Mouse (Mus musculus) lung, adult 10 weeks (tissue): ENCODE data around the gene Olfr1201. TPM values are rescaled to one million over a fixed set of nuclear protein-coding genes. Genes with fewer than 3 reads are reported as not detected.

ENCODE experiments used
- polyA plus RNA-seq: library from polyadenylated mRNA; stranded (reverse); fragments of 350-450 nt; fragmentation: Illumina TruSeq; extraction: RNeasy Lipid Tissue Mini Kit (QIAGEN cat#74804); gene quantifications from one replicate; pipeline ENCODE4 v1.2.3, GENCODE M21; 2014; ENCODE audit warnings: low read depth, low replicate concordance; ENCODE audit not compliant: insufficient read depth

Olfr1201 gene
- polyA plus RNA-seq, result not detected

DNA sequence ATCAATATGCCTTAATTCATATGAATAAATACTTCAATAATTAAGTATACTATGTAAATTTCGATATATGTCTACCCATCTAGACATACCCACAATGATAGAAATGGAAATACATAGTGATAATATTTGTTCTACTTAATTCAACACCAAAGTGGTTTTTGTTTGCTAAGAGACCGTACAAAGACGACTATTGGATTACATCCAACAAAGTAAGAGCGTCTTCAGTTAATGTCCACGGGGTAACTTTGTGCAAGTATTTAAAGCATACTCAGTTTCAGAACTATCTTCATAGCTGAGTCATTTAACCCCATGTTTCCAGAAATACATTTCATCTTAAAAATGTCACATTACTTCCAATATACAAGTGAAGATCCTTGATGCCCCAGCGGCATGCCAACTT, at the start of gene Olfr1201:
Gene Olfr1201, plus strand, starts transcription at position 301 of the 400 bp plus-strand sequence.

DNA sequence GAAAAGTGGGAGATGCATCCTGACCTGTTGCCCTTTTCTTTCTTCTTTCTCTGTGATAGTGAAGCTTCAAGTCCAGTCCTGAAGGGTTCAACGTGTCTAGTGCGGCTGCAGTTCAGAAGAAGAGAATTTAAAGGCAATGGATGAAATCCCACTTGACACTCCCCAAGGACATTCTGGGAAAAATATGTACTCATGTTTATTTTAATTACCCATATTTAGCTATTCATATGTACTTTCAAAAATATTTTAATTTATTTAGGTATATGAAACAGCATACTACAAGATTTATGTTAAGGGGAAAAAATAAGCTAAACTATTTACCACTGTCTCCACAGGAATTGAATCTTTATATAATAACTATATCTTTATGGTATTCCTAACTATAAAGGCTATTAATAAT, 41.6 kb upstream of the Olfr1201 start, which contains the start of gene Olfr1198:
Gene Olfr1198, minus strand, starts transcription at position 101 of the 400 bp plus-strand sequence.

DNA sequence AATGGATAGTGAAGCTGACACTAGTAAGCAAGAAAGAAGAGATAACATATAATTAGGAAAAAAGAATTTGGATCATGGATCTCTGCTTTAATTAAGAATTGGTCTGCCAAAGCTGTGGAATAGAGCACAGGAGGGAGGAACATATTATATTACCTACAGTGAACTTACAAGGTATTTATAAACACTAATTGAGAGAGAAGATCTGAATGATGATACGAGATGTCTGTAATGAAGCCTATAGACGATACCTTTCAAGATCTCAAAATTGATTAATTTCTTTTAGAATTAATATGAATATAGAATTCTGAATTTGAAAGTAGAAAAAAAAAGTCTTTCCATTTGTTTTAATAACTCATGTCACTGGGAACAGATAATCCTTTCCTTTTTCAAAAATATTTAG, 32.5 kb upstream of the Olfr1201 start, which contains the start of gene Olfr1199:
Gene Olfr1199, minus strand, starts transcription at position 101 of the 400 bp plus-strand sequence.

DNA sequence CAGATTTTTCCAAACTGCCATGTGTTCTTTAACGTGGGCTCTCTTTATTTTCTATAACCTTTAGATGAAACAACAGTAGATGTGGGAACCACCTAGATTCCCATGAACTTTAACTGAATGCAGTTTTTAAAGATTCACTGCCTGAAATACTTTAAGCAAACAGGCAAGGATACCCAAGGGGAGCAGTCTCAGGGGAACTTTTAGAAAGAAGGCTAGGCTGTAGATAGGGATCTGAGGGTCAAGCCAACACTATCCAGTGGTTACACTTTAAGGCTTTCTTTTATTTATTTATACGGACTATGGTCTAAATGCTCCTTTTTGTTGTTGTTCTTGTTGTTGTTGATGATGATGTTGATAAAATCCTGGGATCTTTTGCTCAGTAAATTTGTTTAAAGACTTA, 22.4 kb upstream of the Olfr1201 start, which contains the start of gene Olfr1200:
Gene Olfr1200, minus strand, starts transcription at position 101 of the 400 bp plus-strand sequence.

DNA sequence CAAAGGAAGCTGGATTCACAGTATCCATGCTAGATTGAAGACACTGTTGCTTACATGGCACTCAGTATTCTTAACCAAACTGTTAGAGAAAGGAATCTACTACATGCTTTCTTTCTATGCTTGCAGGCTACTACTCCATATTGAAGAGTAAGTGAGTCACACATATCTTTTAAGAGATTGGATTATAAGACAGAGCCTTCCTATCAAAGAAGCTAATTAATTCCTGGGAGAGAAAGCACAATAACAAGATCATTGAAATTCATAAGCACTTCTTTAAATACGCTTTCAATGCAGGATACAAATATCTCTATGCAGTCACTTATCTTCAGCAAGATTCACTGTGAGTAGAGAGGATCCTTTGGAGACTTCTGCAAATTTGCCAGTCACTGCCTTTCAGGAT, 21.4 kb downstream of the Olfr1201 start, which contains the start of gene Olfr1202:
Gene Olfr1202, plus strand, starts transcription at position 301 of the 400 bp plus-strand sequence.

DNA sequence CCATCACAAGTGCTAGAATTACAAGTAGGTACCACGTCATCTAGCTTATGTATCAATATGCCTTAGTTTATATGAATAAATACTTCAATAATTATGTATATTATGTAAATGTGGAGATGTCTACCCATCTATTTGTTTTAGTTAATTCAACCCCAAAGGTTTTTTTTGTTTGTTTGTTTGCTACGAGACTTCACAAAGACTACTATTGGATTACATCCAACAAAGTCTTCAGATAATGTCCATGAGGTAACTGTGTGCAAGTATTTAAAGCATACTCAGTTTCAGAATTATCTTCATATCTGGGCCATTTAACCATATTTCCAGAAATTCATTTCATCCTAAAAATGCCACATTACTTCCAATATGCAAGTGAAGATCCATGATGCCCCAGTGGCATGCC, 36.6 kb downstream of the Olfr1201 start, which contains the start of gene Olfr1205:
Gene Olfr1205, plus strand, starts transcription at position 301 of the 400 bp plus-strand sequence.

Other genes starting within 250 kb of the Olfr1201 start
- not detected for gene Olfr1188, start 236.1 kb upstream of the Olfr1201 start, polyA plus RNA-seq
- not detected for gene Olfr1189, start 206.6 kb upstream of the Olfr1201 start, polyA plus RNA-seq
- gene Olfr1191-ps1, start 152.5 kb upstream of the Olfr1201 start, polyA plus RNA-seq, result not detected
- gene Olfr1192-ps1, start 144.5 kb upstream of the Olfr1201 start, polyA plus RNA-seq, result not detected
- not detected for gene Olfr1193, start 117.4 kb upstream of the Olfr1201 start, polyA plus RNA-seq
- gene Olfr1195, start 103.8 kb upstream of the Olfr1201 start, polyA plus RNA-seq, result not detected
- gene Olfr1196, start 88.4 kb upstream of the Olfr1201 start, polyA plus RNA-seq, result not detected
- gene Olfr1197, start 60.7 kb upstream of the Olfr1201 start, polyA plus RNA-seq, result not detected
- not detected for gene Olfr1198, start 41.7 kb upstream of the Olfr1201 start, polyA plus RNA-seq
- not detected for gene Olfr1199, start 32.6 kb upstream of the Olfr1201 start, polyA plus RNA-seq
- gene Olfr1200, start 22.5 kb upstream of the Olfr1201 start, polyA plus RNA-seq, result not detected
- gene Olfr1202, start 21.5 kb downstream of the Olfr1201 start, polyA plus RNA-seq, result not detected
- gene Olfr1205, start 36.7 kb downstream of the Olfr1201 start, polyA plus RNA-seq, result not detected
- gene Olfr1204, start 56.3 kb downstream of the Olfr1201 start, polyA plus RNA-seq, result not detected
- not detected for gene Olfr1206, start 70.2 kb downstream of the Olfr1201 start, polyA plus RNA-seq
- not detected for gene Olfr1208, start 109.3 kb downstream of the Olfr1201 start, polyA plus RNA-seq
- not detected for gene Olfr1209, start 122.1 kb downstream of the Olfr1201 start, polyA plus RNA-seq
- not detected for gene Olfr1211, start 145.1 kb downstream of the Olfr1201 start, polyA plus RNA-seq
- not detected for gene Olfr1212, start 160.9 kb downstream of the Olfr1201 start, polyA plus RNA-seq
- gene Gm13762, start 187.2 kb downstream of the Olfr1201 start, polyA plus RNA-seq, result not detected
- not detected for gene Olfr1214, start 199.6 kb downstream of the Olfr1201 start, polyA plus RNA-seq
- not detected for gene Olfr1215, start 213.9 kb downstream of the Olfr1201 start, polyA plus RNA-seq
- gene Olfr1216, start 225.3 kb downstream of the Olfr1201 start, polyA plus RNA-seq, result not detected
- not detected for gene Olfr1217, start 239.0 kb downstream of the Olfr1201 start, polyA plus RNA-seq